Mouse (Mus musculus) lung, embryonic 14.5 days (tissue): ENCODE measurements around the gene Armc6. TPM values are rescaled to one million over a fixed set of nuclear protein-coding genes. Genes with fewer than 3 reads are reported as not detected.

Experiments
- ATAC-seq: fragments of 200-750 bp; cut with Nextera tagmentation; 2 replicates; pipeline ENCODE4 v1.8.0; 2017; ENCODE audit warnings: mild to moderate bottlenecking, moderate TSS enrichment, moderate library complexity; ENCODE audit not compliant: insufficient read depth
- DNase-seq: peaks from one replicate; pipeline ENCODE4 v3.0.0-alpha.2; 2015
- H3K27ac ChIP-seq: fragments of 300-500 bp; sonication (generic); 2 replicates; pipeline ENCODE4 v1.5.1; 2014; ENCODE audit warnings: low read depth, mild to moderate bottlenecking, moderate library complexity
- H3K27me3 ChIP-seq: fragments of 300-500 bp; sonication (generic); 2 replicates; pipeline ENCODE4 v1.6.1; 2014; ENCODE audit warnings: low read length, control low read depth; ENCODE audit not compliant: insufficient read depth
- H3K36me3 ChIP-seq: fragments of 300-500 bp; sonication (generic); 2 replicates; pipeline ENCODE4 v1.6.1; 2014; ENCODE audit warnings: control low read depth; ENCODE audit not compliant: insufficient read depth
- H3K4me1 ChIP-seq: fragments of 300-500 bp; sonication (generic); 2 replicates; pipeline ENCODE4 v1.6.1; 2014; ENCODE audit warnings: antibody characterized with exemption, control low read depth; ENCODE audit not compliant: insufficient read depth
- H3K4me2 ChIP-seq: fragments of 300-500 bp; sonication (generic); 2 replicates; pipeline ENCODE4 v1.6.1; 2014; ENCODE audit warnings: mild to moderate bottlenecking
- H3K4me3 ChIP-seq: fragments of 300-500 bp; sonication (generic); 2 replicates; pipeline ENCODE4 v1.5.1; 2014; ENCODE audit warnings: low read depth, low read length
- H3K9ac ChIP-seq: fragments of 300-500 bp; sonication (generic); 2 replicates; pipeline ENCODE4 v1.6.1; 2014
- H3K9me3 ChIP-seq: fragments of 300-500 bp; sonication (generic); 2 replicates; pipeline ENCODE4 v1.6.1; 2016; ENCODE audit warnings: low read depth, low read length, control low read depth
- CTCF ChIP-seq: IDR thresholded peaks from 2 replicates; pipeline ENCODE4 v1.5.1; 2016; ENCODE audit warnings: antibody characterized with exemption, low read depth
- WGBS: fragments of 180-500 bp; shearing (Covaris S2); extraction: QIAGEN DNeasy Blood & Tissue Kit; methylation state at CpG from one replicate; pipeline ENCODE4 v1.1.7; 2014; 5-methylcytosine and 5-hydroxymethylcytosine counted together
- polyA plus RNA-seq: library from polyadenylated mRNA; unstranded; fragments of >200 nt; fragmentation: Nextera tagmentation; extraction: Ambion mirVana; gene quantifications from 2 replicates; pipeline ENCODE4 v1.2.1, GENCODE M21; 2014

The Armc6 gene
- polyA plus RNA-seq, 1 experiment from 2014 or later, result 28.6 TPM

DNA sequence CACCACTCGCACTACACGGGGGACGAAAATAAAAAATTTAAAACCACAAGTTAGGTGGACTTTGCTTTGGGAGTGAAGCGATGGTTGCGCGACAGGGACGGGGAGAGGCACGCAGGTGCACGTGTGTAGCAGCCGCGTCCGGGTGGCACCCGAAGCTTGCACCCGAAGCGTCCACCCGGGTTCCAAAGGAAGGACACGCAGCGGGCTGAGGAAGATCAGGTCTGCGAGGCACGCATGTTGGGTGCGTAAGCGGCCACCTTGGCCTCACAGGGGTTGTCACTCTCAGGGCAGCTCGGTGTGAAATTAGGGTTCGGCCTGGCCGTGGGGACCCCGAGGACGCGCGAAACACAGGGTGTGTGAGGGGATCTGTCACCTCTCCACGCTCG lies 22.5 kb downstream of the Armc6 start:
- Histone ChIP-seq H3K27me3 (no peaks in the 10 kb centered on the region), H3K36me3 (no peaks in the 10 kb centered on the region), H3K4me2 (peak overlapping the region; percentile 91), H3K9me3 (no peaks in the 10 kb centered on the region), H3K27ac (0 out of 2 replicates have a peak overlapping the region, but pooled peaks have one; percentile 31), H3K9ac (peak overlapping the region; percentile 53), H3K4me1 (no peaks in the 10 kb centered on the region), H3K4me3 (peak overlapping the region; percentile 58)
- DNase-seq (no peak), ATAC-seq (no peak)
- WGBS, result 2% methylated on average over 31 of the region's 31 CpGs
- no peak for TF ChIP-seq CTCF

DNA sequence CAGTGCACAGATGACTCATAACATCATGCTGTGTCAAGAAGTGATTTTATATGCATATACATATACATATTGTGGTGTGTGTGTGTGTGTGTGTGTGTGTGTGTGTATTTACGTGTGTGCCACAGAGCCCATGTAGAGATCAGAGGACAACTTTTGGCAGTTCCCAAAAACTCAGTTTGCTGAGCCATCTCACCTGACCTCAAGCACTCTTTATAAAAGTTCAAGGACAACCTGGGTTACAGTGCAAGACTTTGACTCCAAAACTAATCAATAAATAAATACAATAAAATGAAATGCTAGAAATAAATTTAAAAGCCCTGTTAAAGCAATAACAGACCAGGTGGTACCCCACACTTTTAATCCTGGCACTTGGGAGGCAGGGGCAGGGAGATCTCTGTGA lies 23.0 kb downstream of the Armc6 start:
- H3K27me3 ChIP-seq, result no peaks in the 10 kb centered on the region
- ATAC-seq (no peak), DNase-seq (no peak)
- H3K4me2 ChIP-seq, result peak overlapping the region; percentile 91
- no peak overlapping the region for H3K27ac ChIP-seq
- no peaks in the 10 kb centered on the region for H3K36me3 ChIP-seq
- H3K4me3 ChIP-seq, result peak overlapping the region; percentile 58
- H3K9me3 ChIP-seq, result no peaks in the 10 kb centered on the region
- WGBS, result 86% methylated on average over 1 of the region's 1 CpGs
- H3K9ac ChIP-seq, result peak overlapping the region; percentile 53
- no peaks in the 10 kb centered on the region for H3K4me1 ChIP-seq
- no peak for TF ChIP-seq CTCF

DNA sequence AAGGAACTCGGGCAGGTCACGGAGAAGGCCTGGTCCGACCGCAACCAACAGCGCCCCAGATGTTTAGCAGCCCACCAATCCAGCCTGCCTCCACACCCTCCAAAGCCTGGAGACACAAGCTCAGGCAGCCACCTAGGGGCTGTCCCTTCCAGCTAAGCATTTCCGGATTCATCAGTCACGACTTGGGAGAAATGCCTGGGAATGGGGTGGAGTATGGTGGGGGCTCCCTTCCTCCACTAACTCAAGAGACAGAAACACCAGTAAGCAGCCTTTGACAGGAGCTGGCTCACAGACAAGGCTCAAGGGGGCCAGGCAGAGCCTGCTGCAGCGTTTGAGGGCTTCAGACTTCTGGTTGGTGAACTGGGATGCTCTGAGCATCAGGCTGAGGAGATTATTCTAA lies 23.7 kb downstream of the Armc6 start:
- H3K9me3 ChIP-seq, result no peaks in the 10 kb centered on the region
- peak overlapping the region; percentile 91 for H3K4me2 ChIP-seq
- H3K4me1 ChIP-seq, result no peaks in the 10 kb centered on the region
- no peak overlapping the region for H3K27ac ChIP-seq
- WGBS, result 14% methylated on average over 8 of the region's 8 CpGs
- no peaks in the 10 kb centered on the region for H3K36me3 ChIP-seq
- ATAC-seq (no peak), DNase-seq (peak; percentile 42)
- TF ChIP-seq CTCF, result no peak
- no peak overlapping the region for H3K9ac ChIP-seq
- no peaks in the 10 kb centered on the region for H3K27me3 ChIP-seq
- no peak overlapping the region for H3K4me3 ChIP-seq

DNA sequence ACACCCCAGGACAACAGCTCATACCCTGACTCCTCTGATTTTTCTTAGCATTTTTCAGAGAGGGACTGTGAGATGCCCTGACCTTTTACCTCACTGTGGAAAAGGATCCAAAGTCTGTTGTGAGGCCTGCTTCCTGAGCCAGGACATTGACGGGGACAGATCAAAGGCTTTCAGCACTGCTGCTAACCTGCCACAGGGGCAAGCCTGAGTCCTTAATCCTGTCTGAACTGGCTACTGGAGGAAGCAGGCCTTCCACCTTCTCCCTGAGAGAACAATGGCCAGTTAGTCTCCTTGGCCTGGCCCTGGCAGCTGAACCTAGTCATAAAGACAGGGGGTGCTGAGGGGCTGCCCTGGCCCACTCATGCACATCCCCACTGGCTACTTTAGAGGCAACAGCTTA lies 26.1 kb downstream of the Armc6 start:
- WGBS, result 30% methylated on average over 1 of the region's 1 CpGs
- no peak overlapping the region for H3K4me2 ChIP-seq
- no peaks in the 10 kb centered on the region for H3K36me3 ChIP-seq
- ATAC-seq (no peak), DNase-seq (no peak)
- no peak overlapping the region for H3K4me3 ChIP-seq
- no peak overlapping the region for H3K27ac ChIP-seq
- no peaks in the 10 kb centered on the region for H3K9me3 ChIP-seq
- H3K4me1 ChIP-seq, result no peaks in the 10 kb centered on the region
- H3K9ac ChIP-seq, result no peak overlapping the region
- no peaks in the 10 kb centered on the region for H3K27me3 ChIP-seq
- no peak for TF ChIP-seq CTCF

GRCm38 (mm10) chr8:70204757-70205156 lies 29.5 kb downstream of the Armc6 start:
- ATAC-seq (no peak), DNase-seq (no peak)
- no peaks in the 10 kb centered on the region for H3K27me3 ChIP-seq
- 68% methylated on average over 1 of the region's 1 CpGs for WGBS
- H3K36me3 ChIP-seq, result no peaks in the 10 kb centered on the region
- H3K4me2 ChIP-seq, result no peak overlapping the region
- peaks cover 3% of the 10 kb centered on the region; the same call in 1 of the 2 replicates for H3K4me1 ChIP-seq
- H3K27ac ChIP-seq, result no peak overlapping the region
- H3K4me3 ChIP-seq, result no peak overlapping the region
- H3K9ac ChIP-seq, result no peak overlapping the region
- H3K9me3 ChIP-seq, result no peaks in the 10 kb centered on the region
- TF ChIP-seq CTCF, result no peak

- no peak overlapping the region for H3K27ac ChIP-seq
- H3K4me3 ChIP-seq, result no peak overlapping the region
- no peak overlapping the region for H3K9ac ChIP-seq
- H3K9me3 ChIP-seq, result no peaks in the 10 kb centered on the region
- H3K36me3 ChIP-seq, result no peaks in the 10 kb centered on the region
- no peak overlapping the region for H3K4me2 ChIP-seq
- WGBS, result 67% methylated on average over 4 of the region's 4 CpGs
- ATAC-seq (no peak), DNase-seq (no peak)
- no peaks in the 10 kb centered on the region for H3K27me3 ChIP-seq
- peaks cover 3% of the 10 kb centered on the region; the same call in 1 of the 2 replicates for H3K4me1 ChIP-seq
- TF ChIP-seq CTCF, result no peak
Observed at GRCm38 (mm10) chr8:70203072-70203471, 31.2 kb downstream of the Armc6 start.

DNA sequence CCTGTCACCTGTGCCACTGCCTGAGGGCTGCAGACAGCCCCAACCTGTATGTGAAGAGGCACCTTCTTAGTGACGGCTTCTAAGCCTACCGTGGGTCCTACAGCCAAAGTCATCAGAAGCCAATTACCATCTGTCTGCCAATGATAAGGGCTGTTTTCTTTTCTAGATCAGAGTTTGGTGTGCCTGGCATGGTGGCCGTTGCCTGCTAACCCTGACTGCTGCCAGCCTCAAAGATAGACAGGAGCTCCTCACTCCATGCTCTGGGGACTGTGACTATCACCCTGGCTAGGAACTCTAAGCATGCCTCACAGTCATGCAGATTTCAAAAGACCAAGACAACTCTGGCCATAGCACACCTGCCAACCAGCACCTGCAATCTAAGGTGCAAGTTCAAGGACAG lies 32.8 kb downstream of the Armc6 start:
- DNase-seq (no peak), ATAC-seq (no peak)
- H3K27me3 ChIP-seq, result no peaks in the 10 kb centered on the region
- H3K4me3 ChIP-seq, result no peak overlapping the region
- H3K4me1 ChIP-seq, result peaks cover 3% of the 10 kb centered on the region; the same call in 1 of the 2 replicates
- H3K36me3 ChIP-seq, result no peaks in the 10 kb centered on the region
- no peak overlapping the region for H3K4me2 ChIP-seq
- TF ChIP-seq CTCF, result no peak
- H3K9me3 ChIP-seq, result no peaks in the 10 kb centered on the region
- no peak overlapping the region for H3K27ac ChIP-seq
- no peak overlapping the region for H3K9ac ChIP-seq
- 63% methylated on average over 3 of the region's 3 CpGs for WGBS
